Mouse (Mus musculus) heart, postnatal 4 days (tissue): ENCODE results near the gene Cyp2c39. TPM values are rescaled to one million over a fixed set of nuclear protein-coding genes. Genes with fewer than 3 reads are reported as not detected.
"Not testable (repeated sequence)": the region's sequence is repeated elsewhere in the genome, so short reads cannot be mapped to it uniquely, and the experiment has no call there.

Experiments
- DNase-seq: peaks from one replicate; pipeline ENCODE4 v3.0.0; 2021
- total RNA-seq, 2 experiments: library from RNA; stranded (reverse); gene quantifications; 2 replicates each; pipeline ENCODE4 v1.2.3; 2021

The Cyp2c39 gene
- not detected for total RNA-seq

DNA sequence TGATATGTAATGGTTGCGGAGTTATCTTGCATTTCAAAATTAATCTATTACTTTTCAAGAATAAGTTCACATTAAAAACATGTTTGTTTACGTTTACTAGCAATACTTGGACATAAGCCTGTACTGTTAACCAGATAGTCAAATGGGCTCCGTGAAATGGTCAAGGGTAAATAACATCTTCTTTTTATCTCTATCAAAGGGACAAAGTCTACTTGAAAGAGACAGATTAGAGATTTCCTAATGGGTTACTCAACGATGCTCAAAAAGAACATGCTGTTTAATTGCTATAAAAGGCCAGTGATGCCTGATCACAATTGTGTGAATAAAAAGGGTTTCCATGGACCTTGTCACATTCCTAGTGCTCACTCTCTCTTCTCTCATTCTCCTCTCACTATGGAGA lies at the start of gene Cyp2c39:
Gene Cyp2c39 (plus strand): TSS at position 329 of the 400 bp plus-strand sequence.
- DNase-seq = no peak

DNA sequence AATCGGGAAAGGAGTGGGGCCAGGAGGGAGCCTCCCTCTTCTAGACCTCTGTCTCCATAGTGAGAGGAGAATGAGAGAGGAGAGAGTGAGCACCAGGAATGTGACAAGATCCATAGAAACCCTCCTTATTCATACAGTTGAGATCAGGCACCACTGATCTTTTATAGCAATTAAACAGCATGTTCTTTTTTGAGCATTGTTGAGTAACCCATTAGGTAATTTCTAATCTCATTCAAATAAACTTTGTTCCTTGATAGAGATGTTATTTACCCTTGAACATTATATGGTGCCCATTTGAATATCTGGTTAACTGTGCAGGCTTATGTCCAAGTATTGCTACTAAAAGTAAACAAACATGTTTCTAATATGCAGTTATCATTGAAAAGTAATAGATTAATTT lies 47.7 kb upstream of the Cyp2c39 start, which contains the start of gene Cyp2c38:
Gene Cyp2c38 (minus strand): TSS at position 135 of the 400 bp plus-strand sequence.
- DNase-seq = no peak

DNA sequence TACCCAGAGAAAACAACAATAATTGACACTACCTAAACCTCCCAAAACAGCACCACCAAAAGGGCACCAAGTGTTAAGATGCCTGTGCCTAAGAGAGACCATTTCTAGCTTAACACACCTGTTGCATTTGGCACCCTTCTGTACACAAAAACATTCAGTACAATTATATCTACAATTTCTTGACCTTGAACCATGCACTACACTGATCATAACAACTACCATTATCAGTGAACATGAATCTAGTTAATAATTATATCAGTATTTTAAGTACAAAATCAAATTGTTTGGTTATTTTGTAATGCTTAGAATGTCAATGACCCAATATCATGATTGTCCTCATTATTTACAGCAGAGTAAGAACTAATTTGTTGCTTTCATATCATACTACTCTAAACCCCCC lies 46.7 kb upstream of the Cyp2c39 start:
- no peak for DNase-seq

DNA sequence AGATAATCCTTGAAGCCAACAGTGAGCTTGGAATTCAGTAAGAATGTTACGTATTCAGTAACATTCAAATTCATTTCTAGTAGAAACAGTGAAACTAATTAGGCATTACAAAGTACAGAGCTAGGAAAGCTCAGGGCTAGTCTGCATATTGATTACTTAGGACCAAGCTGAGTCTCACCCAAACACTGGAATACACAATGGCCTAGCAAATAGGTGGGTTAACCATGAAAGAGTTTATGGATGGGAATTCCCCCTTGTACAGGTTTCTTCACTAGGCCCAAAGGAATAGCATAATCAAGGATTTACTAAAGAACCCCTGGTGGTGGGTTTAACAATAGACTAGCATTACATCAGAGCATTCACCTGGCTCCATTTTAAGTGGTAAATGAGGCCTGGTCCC lies 26.7 kb upstream of the Cyp2c39 start:
- DNase-seq = not testable (repeated sequence)

DNA sequence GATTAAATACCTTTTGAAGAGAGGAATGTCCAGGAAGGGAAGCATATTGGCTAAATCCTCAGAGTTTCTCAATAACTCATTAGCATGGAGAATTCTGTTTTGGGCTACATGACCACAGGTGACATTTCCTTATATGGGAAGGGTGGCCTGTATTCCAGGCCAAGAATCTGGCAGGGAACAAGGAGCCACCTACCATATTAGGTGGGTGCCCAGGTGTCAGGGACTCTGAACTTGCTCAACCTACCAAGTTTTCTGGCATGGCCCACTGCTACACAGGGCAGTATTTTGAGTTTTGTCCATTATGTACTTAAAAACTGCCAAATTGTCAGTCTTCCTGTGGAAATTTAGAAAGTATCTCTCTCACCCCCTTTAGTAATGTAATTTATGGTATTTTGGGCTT lies 4.3 kb upstream of the Cyp2c39 start:
- DNase-seq = no peak

DNA sequence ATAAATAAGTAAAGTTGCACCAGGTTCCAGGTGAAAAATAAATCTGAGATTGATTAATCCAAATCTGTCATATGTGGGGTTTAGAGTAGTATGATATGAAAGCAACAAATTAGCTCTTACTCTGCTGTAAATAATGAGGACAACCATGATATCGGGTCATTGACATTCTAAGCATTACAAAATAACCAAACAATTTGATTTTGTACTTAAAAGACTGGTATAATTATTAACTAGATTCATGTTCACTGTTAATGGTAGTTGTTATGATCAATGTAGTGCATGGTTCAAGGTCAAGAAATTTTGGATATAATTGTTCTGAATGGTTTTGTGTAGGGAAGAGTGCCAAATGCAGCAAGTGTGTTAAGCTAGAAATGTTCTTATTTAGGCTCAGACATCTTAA lies 1.1 kb upstream of the Cyp2c39 start:
- DNase-seq = no peak

Other genes with a start within 250 kb of the Cyp2c39 start
- not detected for gene Cyp2c29, start 241.5 kb upstream of the Cyp2c39 start, total RNA-seq
- gene Cyp2c38, start 47.8 kb upstream of the Cyp2c39 start, total RNA-seq = not detected
- not detected for gene Cyp2c67, start 138.2 kb downstream of the Cyp2c39 start, total RNA-seq
- not detected for gene Cyp2c68, start 230.2 kb downstream of the Cyp2c39 start, total RNA-seq